Mouse (Mus musculus) bone marrow macrophage, adult 2 months (primary cell): ENCODE data around the gene Rpl41.

Experiments
- CTCF ChIP-seq: IDR thresholded peaks from 2 replicates; pipeline ENCODE4 v1.5.1; 2012; ENCODE audit warnings: low read depth, mild to moderate bottlenecking, low read length, moderate library complexity
- POLR2A ChIP-seq: IDR thresholded peaks from 2 replicates; pipeline ENCODE4 v1.6.1; 2012; ENCODE audit warnings: mild to moderate bottlenecking, low read depth, low read length, borderline replicate concordance

- TF ChIP-seq POLR2A = no peak
- no peak for TF ChIP-seq CTCF
Observed at GRCm38 (mm10) chr10:128524111-128524731, 24.9 kb downstream of the Rpl41 start.
